Mouse (Mus musculus) CD4-positive, CD25-positive, alpha-beta regulatory T cell, adult 4 months (primary cell): ENCODE measurements around the gene Sec24a. TPM values are rescaled to one million over a fixed set of nuclear protein-coding genes. Genes with fewer than 3 reads are reported as not detected.
A peak's percentile ranks its signal among the peaks of the same experiment; 100 is the strongest.
"Not testable (repeated sequence)": the region's sequence is repeated elsewhere in the genome, so short reads cannot be mapped to it uniquely, and the experiment has no call there.

Experiments used
- ATAC-seq: one replicate; pipeline ENCODE4 v1.8.0; 2017
- polyA plus RNA-seq, 2 experiments: library from polyadenylated mRNA; unstranded; fragments of 100-300 nt; shearing (Covaris generic); gene quantifications; one replicate each; pipeline ENCODE4 v1.2.1; 2017

Gene Sec24a
- 10 to 100 TPM; 18.2 to 27.0 TPM for polyA plus RNA-seq

DNA sequence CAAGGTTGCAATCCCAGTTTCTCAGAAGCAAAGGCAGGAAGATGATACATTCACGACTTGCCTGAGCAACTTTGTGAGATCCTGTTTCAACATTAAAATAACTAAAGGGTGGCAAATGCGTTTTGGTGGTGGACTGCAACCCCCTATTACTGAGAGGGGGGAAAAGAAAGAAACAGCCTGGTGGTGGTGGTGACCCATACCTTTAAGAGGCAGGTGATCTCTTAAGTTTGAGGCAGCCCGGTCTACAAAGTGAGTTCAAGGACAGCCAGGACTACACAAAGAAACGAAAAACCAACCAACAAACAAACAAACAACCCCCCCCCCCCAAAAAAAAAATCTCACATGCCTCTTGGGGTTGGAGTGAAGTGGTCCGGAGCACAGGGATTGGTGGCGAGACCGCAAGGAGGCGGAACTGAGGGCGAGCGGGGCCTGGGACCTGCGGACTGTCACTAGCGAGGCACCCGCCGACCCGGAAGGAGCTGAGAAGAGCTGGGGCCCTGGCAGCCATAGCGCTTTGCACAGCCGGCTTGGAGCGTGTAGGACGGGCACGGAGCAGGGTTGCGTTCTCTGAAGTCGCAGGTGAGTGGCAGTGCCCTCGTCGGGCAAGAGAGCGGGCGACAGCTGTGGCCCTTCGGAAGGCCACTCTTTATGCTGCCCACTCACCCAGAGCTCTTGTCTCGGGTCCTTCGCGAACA, at the start of gene Sec24a, which contains the start of gene Sar1b:
Gene Sec24a (minus strand): TSS at position 422 of the 695 bp plus-strand sequence.
Gene Sar1b (plus strand): TSS at position 475 of the 695 bp plus-strand sequence.
- ATAC-seq, result peak; percentile 92

- no peak for ATAC-seq
Measured at GRCm38 (mm10) chr11:51812022-51812546, 48.6 kb upstream of the Sec24a start.

DNA sequence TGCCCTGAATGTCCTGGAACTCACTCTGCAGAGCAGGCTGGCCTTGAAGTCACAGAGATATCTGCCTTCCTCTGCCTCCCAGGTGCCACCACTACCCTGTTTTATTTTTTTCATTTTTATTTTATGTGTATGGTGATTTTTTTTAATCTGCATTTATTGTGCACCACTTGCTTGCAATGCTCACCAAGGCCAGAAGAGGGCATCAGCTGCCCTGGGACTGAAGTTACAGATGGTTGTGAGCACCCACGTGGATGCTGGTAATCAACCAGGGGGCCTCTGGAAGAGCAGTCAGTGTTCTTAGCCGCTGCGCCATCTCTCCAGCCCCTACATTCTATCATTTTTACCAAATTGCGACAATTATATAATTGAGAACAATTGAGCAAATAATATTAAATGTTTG, 47.8 kb upstream of the Sec24a start:
- no peak for ATAC-seq

- peak; percentile 24 for ATAC-seq
Measured at GRCm38 (mm10) chr11:51809632-51810224, 46.3 kb upstream of the Sec24a start.

DNA sequence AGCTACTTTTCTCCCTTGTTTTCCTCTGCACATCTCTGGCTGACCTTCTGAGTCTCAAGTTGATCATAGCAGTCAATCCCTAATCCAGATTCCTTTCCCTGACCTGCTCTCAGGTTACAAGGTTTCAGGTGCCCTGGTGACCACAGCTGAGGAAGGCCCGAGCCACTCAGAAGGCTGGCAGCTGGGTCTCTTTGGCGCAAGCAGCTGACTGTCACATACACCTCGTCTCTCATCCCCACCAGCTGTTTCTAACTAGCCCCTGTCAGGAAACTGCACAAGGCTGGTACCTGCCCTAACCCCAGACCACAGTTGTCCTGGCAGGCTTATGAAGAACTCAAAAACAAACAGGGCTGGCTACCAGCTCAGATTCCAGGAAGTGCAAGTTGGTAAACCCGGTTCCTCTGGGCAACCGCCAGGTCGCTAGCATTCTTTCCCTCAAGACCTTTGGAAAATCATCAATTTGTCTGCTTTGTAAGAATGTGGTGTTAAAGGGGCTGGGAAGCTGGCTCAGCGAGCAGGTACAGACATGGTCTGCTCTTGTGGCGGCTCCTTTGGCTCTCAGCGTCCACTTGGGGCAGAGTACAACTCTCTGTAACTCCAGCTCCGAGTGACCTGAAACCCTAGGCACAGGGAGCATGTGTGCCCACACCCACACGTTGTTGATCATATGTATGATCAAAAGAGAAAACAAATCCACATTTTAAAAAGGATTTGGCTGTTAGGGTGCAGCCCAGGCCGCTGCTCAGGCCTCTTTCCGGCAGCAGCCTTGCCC, 43.9 kb upstream of the Sec24a start:
- no peak for ATAC-seq

- peak; percentile 90 for ATAC-seq
Measured at GRCm38 (mm10) chr11:51805221-51805981, 42.0 kb upstream of the Sec24a start.

DNA sequence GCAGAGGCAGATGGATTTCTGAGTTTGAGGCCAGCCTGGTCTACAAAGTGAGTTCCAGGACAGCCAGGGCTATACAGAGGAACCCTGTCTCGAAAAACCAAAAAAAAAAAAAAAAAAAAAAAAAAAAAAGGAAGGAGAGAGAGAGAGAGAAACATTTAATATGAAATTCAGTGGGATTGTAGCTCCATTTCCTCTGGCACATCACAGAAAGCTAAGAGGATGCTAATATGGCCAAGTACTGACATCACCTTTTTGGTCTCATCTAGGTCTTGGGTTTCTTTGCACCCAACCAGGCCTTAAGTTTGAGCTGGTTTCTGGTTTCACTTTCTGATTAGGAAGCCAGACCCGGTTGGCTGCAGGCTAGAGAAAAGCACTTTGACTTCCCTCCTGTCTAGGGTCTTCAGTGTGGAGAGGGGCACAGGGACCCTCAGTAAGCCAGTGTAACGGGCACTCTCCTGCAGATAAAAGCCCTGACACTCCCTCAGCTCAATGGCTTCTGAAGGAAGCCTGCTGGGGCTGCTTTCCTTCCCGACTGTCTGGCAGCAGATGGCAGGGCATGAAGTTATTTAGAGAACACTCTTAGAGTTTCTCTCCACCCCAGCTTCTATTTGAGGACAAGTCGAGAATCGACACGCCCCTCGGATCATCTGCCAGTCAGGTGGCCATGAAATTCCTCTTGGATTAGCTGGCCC, 37.3 kb upstream of the Sec24a start:
- peak; percentile 75 for ATAC-seq

DNA sequence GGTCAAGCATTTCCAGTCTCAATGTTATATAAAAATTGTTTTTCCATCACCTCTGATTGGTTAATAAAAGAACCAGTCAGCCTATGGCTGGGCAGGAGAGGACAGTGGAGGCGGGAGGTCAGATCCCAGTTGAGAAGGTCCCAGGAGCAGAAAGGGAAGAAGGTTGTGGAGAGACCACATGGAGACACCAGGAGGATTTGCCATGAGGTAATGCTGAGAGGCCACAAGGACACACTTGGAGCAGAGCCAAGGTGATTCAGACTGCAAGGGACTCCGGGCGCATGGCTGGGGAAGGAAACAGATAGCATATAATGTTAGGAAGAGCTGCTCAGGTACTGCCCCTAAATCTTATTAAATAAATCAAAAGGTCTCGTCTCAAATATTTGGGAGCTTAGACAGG, 32.8 kb upstream of the Sec24a start:
- no peak for ATAC-seq

DNA sequence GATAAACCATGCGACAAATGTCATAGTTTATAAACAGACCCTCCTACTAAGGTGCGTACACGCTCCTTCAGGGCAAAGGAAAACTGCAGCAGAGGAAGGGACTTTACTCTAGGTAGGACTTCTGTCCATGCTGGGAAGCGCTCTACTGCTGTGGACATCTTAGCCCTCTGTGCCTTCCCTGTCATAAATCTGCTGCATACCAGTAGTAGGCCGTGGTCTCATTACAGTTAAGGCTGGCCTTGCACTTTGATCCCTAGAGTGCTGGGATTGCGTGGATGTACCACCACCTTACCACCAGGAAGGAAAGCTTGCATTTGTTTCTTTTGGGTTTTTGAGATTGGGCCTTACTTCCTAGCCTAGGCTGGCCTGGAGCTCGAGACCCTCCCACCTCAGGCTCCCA, 27.2 kb upstream of the Sec24a start:
- no peak for ATAC-seq

DNA sequence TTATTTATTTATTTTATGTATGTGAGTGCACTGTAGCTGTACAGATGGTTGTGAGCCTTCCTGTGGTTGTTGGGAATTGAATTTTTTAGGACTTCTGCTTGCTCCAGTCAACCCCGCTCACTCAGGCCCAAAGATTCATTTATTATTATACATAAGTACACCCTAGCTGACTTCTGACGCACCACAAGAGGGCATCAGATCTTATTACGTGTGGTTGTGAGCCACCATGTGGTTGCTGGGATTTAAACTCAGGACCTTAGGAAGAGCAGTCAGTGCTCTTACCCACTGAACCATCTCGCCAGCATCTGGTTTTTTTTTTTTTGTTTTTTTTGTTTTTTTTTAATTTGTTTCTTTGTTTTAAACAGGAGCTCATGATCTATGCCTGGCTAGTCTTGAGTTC, 26.3 kb upstream of the Sec24a start:
- not testable (repeated sequence) for ATAC-seq

DNA sequence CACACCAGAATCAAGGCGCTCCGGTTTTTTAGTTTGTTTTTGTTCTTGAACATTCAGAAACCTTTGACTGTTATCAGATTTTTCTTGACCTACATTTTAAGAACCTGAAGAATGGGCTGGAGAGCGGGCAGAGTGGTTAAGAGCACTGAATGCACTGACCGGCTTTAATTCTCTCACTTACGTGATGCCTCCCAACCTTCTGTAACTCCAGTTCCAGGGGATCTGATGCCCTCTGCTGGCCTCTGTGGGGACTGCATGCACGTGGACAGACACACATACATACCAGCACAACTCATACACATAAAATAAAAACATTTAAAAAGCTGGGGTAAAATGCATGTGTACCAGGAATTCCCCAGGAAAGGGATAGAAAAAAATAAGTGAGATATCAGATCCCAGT, 22.5 kb upstream of the Sec24a start:
- no peak for ATAC-seq

DNA sequence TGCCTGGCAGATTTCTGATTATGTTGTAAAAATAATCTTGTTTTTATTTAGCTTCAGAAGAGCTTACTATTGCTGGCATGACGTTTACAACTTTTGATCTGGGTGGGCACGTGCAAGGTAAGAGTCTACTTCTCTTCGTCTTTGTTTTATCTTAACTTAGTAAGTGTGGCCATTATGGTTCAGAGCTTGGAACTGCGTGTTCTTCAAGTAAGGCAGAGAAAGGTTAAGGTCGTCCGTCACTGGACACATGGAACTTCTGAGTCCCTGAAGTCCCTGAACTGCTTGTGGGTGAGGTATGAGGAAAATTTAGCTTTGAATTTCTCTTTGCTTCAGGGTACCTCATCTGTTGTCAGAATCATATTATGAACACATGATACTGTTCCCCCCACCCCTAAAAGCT, 19.3 kb upstream of the Sec24a start:
- no peak for ATAC-seq

DNA sequence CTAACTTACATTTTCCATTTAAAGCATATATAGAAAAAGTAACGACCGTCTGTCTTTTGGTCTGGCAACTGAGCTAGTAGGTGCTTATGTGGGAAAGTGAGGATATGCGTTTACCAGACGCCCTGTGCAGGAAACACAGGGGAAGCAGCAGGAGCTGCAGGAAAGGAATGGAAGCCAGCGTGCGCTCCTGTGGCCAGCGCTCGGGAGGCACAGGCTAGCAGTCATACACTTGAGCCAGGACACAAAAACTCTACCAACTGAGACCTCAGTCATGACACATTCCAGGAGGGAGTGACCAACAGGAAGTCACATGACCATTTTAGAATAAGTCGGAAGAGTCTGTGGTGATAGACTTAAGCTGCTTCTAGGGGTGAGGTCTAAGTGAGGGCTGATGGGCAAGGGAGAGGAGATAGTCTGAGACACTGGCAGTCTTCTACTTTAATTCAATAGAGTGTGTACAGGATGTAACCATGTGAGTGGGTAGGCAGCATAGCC, 17.4 kb upstream of the Sec24a start:
- no peak for ATAC-seq

DNA sequence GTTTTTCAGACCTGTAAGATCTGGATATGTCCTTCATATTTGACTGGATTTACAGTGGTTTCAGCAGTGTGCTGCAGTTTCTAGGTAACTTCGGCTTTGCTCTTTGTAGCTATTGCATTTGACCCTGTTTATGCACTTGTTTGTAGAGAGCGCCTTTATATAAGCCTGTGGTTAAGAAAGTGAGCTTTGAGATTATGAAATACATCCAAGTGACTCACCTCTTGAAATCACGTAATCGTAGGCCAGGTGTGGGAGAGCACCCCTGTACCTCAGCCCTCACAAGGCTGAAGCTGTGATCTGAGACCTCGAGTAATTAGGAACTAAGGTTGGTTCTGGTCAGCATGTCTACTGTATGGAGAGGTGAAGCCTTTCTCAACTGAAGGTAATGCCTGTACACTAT, 14.0 kb upstream of the Sec24a start:
- no peak for ATAC-seq

GRCm38 (mm10) chr11:51775507-51775906, 12.1 kb upstream of the Sec24a start:
- ATAC-seq, result no peak

GRCm38 (mm10) chr11:51768296-51768695, 4.9 kb upstream of the Sec24a start:
- no peak for ATAC-seq

- no peak for ATAC-seq
Measured at GRCm38 (mm10) chr11:51767579-51768220, 4.3 kb upstream of the Sec24a start.

DNA sequence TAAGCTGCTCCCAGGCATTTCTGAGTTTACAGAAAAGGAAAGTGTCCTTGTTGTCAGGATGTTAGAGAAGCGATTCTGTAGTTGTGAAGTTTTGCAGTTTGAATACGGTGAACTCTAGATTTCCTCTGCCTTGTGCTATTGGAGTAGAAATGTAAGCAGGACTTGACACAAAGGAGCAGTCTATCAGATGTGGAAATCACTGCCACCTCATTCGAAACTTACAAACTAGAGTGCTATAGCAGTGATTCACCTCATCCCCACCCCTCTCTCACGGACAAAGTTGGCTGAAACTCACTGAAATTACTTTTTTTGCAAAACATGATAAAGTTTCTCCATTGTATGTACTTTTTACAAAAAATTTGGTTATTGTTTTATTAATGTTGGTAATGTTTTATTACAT, 1.4 kb upstream of the Sec24a start:
- no peak for ATAC-seq

DNA sequence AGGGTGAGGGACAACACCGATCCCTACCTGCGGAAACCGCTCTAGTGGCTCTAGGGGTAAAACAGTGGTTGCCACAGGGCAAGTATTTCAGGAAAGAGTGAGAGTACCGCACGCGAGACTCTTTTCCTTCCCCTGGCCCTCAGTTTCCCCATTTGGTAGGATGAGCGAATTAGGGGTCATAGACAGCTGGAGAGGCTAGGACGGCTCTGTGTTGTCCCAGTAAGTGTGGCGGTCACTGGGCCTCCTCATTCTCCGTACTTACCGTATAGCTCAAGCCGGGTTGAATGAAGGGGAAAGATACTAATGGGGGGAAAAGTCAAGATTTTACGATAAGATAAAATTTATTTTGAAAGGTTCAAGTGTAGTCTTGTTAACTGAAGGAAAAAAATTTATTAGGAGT, 521 bp upstream of the Sec24a start:
- no peak for ATAC-seq

DNA sequence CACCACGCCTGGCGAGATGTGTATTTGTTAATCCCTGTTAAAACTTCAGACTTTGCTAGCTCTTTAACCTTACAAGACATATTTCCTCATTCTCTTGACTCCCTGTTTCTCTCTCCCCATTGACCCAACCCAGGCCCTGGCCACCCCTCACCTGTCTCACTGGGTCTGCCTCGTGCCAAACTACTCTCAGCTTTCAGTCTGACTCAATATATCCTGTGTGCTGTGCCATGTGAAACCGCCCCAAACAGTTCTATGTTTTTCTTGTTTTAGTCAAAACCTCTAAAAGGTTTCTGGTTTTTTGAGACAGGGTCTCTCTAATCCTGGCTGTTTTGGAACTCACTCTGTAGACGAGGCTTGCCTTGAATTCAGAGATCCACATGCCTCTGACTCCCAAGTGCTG, 2.2 kb downstream of the Sec24a start:
- no peak for ATAC-seq

- ATAC-seq, result no peak
Measured at GRCm38 (mm10) chr11:51759941-51760657, 3.3 kb downstream of the Sec24a start.
